Mouse (Mus musculus) CH12.LX (cell line): ENCODE measurements at regions not wholly inside any gene's neighbourhood (a gene's known extent, or its start where the extent isn't known, plus 50 kb on each side); places are given as distances from the start of the nearest gene placed in this dataset.

Experiments
- DNase-seq: peaks from one replicate; pipeline ENCODE4 v3.0.0-alpha.2; 2013; ENCODE audit errors: extremely low read depth
- H3K27ac ChIP-seq: 2 replicates; pipeline ENCODE4 v1.5.1; 2012; ENCODE audit warnings: low read depth, mild to moderate bottlenecking, control low read depth, moderate library complexity; ENCODE audit not compliant: insufficient read depth
- H3K27me3 ChIP-seq: replicated peaks from 2 replicates; pipeline ENCODE3; 2012; ENCODE audit warnings: inconsistent platforms
- H3K36me3 ChIP-seq, 2 experiments: replicated peaks in 1 of 2; 2 replicates each; pipeline versions ENCODE3 to v1.6.1; 2012; ENCODE audit warnings: inconsistent platforms in 1 of 2, low read length in 1 of 2, mild to moderate bottlenecking in 1 of 2, mixed read lengths in 1 of 2, moderate library complexity in 1 of 2; ENCODE audit not compliant: control insufficient read depth in 1 of 2, insufficient read depth in 1 of 2
- H3K4me1 ChIP-seq, 2 experiments: 2 replicates each; pipeline ENCODE4 v1.6.1; 2012; ENCODE audit warnings: inconsistent platforms in 1 of 2, moderate library complexity in 1 of 2; ENCODE audit not compliant: insufficient read depth in 2 of 2, control insufficient read depth in 1 of 2
- H3K4me2 ChIP-seq: 2 replicates; pipeline ENCODE4 v1.6.1; 2012; ENCODE audit warnings: low read depth, mild to moderate bottlenecking, control low read depth; ENCODE audit not compliant: poor library complexity, insufficient read depth, severe bottlenecking
- H3K4me3 ChIP-seq, 3 experiments: fragments of 150-350 bp in 1 of 3; sonication (generic) in 1 of 3; replicated peaks in 1 of 3; 2 replicates each; pipeline versions ENCODE3 to v1.5.1; 2011 to 2012; ENCODE audit warnings: low read depth in 2 of 3, low read length in 2 of 3, mild to moderate bottlenecking in 2 of 3, moderate library complexity in 2 of 3, control low read depth in 1 of 3, improper control_type of control experiment in 1 of 3, inconsistent platforms in 1 of 3, mixed read lengths in 1 of 3; ENCODE audit not compliant: poor library complexity in 1 of 3
- H3K79me2 ChIP-seq: replicated peaks from 2 replicates; pipeline ENCODE4 v1.6.1; 2012; ENCODE audit warnings: mild to moderate bottlenecking, moderate library complexity; ENCODE audit not compliant: control insufficient read depth, poor library complexity, insufficient read depth, severe bottlenecking; ENCODE audit errors: extremely low read depth
- H3K9ac ChIP-seq: 2 replicates; pipeline ENCODE4 v1.6.1; 2012; ENCODE audit warnings: low read depth, mild to moderate bottlenecking, control low read depth, moderate library complexity; ENCODE audit not compliant: insufficient read depth
- H3K9me3 ChIP-seq: replicated peaks from 2 replicates; pipeline ENCODE3; 2012; ENCODE audit warnings: low read length, inconsistent platforms, mixed read lengths
- CHD1 ChIP-seq: IDR thresholded peaks from 2 replicates; pipeline ENCODE4 v1.6.1; 2012; ENCODE audit warnings: low read depth, low read length, improper control_type of control experiment, inconsistent platforms
- CHD2 ChIP-seq: IDR thresholded peaks from 2 replicates; pipeline ENCODE4 v1.6.1; 2011; ENCODE audit warnings: low read length, improper control_type of control experiment
- ELF1 ChIP-seq: IDR thresholded peaks from 2 replicates; pipeline ENCODE4 v1.6.1; 2014; ENCODE audit warnings: low read depth, mild to moderate bottlenecking, inconsistent platforms, low read length, improper control_type of control experiment
- EP300 ChIP-seq: IDR thresholded peaks from 2 replicates; pipeline ENCODE4 v1.6.1; 2011; ENCODE audit warnings: low read length, improper control_type of control experiment
- HCFC1 ChIP-seq: IDR thresholded peaks from 2 replicates; pipeline ENCODE4 v1.6.1; 2012; ENCODE audit warnings: low read depth, mild to moderate bottlenecking, inconsistent platforms, low read length, improper control_type of control experiment
- IRF4 ChIP-seq: IDR thresholded peaks from 2 replicates; pipeline ENCODE4 v1.6.1; 2014; ENCODE audit warnings: low read depth, mild to moderate bottlenecking, inconsistent platforms, low read length, improper control_type of control experiment
- JUND ChIP-seq: conservative IDR thresholded peaks from 2 replicates; pipeline ENCODE4 v1.6.1; 2011; ENCODE audit warnings: low read depth, low read length, improper control_type of control experiment
- MYC ChIP-seq: IDR thresholded peaks from 2 replicates; pipeline ENCODE4 v1.6.1; 2011; ENCODE audit warnings: low read depth, mild to moderate bottlenecking, improper control_type of control experiment, low read length
- NELFE ChIP-seq: IDR thresholded peaks from 2 replicates; pipeline ENCODE4 v1.6.1; 2011; ENCODE audit warnings: low read depth, low read length, improper control_type of control experiment
- NRF1 ChIP-seq: IDR thresholded peaks from 2 replicates; pipeline ENCODE4 v1.6.1; 2014; ENCODE audit warnings: low read depth, mild to moderate bottlenecking, inconsistent platforms, low read length, improper control_type of control experiment, moderate library complexity
- POLR2A ChIP-seq: IDR thresholded peaks from 2 replicates; pipeline ENCODE4 v1.6.1; 2011; ENCODE audit warnings: low read depth, mild to moderate bottlenecking, improper control_type of control experiment, low read length
- POLR2AphosphoS2 ChIP-seq: IDR thresholded peaks from 2 replicates; pipeline ENCODE4 v1.6.1; 2011; ENCODE audit warnings: low read depth, low read length, improper control_type of control experiment
- RAD21 ChIP-seq: IDR thresholded peaks from 2 replicates; pipeline ENCODE4 v1.6.1; 2011; ENCODE audit warnings: low read depth, mild to moderate bottlenecking, low read length, improper control_type of control experiment, moderate library complexity
- RCOR1 ChIP-seq: conservative IDR thresholded peaks from 2 replicates; pipeline ENCODE4 v1.6.1; 2012; ENCODE audit warnings: low read depth, mild to moderate bottlenecking, inconsistent platforms, low read length, improper control_type of control experiment
- SMC3 ChIP-seq: IDR thresholded peaks from 2 replicates; pipeline ENCODE4 v1.6.1; 2011; ENCODE audit warnings: low read depth, low read length, improper control_type of control experiment
- TBP ChIP-seq: conservative IDR thresholded peaks from 2 replicates; pipeline ENCODE4 v1.6.1; 2011; ENCODE audit warnings: low read depth, low read length, improper control_type of control experiment
- USF2 ChIP-seq: conservative IDR thresholded peaks from 2 replicates; pipeline ENCODE4 v1.6.1; 2011; ENCODE audit warnings: low read depth, low read length, improper control_type of control experiment
- ZC3H11A ChIP-seq: IDR thresholded peaks from 2 replicates; pipeline ENCODE4 v1.6.1; 2012; ENCODE audit warnings: low read depth, mild to moderate bottlenecking, inconsistent platforms, low read length, improper control_type of control experiment
- ZMIZ1 ChIP-seq: IDR thresholded peaks from 2 replicates; pipeline ENCODE4 v1.6.1; 2012; ENCODE audit warnings: low read depth, mild to moderate bottlenecking, inconsistent platforms, low read length, improper control_type of control experiment
- dilution Hi-C: fragments of 300-500 bp; cut with MboI; formaldehyde crosslinking; loops from 2 replicates; pipeline ENCODE4 v1.14.3; 2020; ENCODE audit warnings: low sequenced_read_pairs; ENCODE audit not compliant: extremely low pct_unique_long_range_greater_than_20kb, extremely low pct_ligation_motif_present
- in situ Hi-C: fragments of 300-500 bp; cut with MboI; formaldehyde crosslinking; loops from 3 replicates; pipeline ENCODE4 v1.14.3; 2019; ENCODE audit warnings: low sequenced_read_pairs, low pct_ligation_motif_present, low pct_unique_long_range_greater_than_20kb, mixed read lengths

DNA sequence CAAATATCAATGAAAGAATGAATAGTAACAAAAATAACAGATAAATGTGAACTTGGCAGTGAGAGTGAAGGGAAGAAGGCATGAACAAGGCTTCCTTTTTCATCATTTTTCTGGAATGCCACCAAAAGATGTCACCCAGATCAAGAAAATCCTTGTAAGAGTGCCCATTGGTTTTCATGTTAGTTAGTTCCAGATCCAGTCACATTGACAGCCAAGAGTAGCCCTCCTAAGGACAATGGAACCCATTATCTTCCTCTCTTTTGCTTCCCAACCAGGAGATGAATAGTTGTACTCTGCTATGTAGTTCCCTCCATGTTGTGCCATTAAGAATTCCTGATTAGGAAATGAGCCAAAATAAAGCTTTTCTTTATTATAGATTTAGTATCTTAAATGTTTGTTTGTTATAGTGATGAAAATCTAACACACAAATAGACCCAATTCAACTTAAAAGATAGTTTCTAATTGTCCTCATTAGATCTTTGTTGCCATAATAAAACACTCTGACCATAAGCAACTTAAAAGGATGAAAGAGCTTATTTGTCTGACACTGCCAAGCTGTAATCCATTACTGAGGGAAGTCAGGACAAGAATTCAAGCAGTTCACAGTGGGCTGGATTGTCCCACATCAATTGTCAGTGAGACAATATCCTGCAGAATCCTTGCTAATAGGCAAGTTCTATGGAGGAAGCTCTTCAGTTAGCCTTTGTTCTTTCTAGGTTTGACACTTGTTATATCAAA, 80.7 kb upstream of the Map9 start:
- Histone ChIP-seq H3K9me3 (no peaks in the 10 kb centered on the region), H3K36me3 (no peaks in the 10 kb centered on the region), H3K27ac (no peak overlapping the region), H3K4me1 (peaks cover 0 to 4% of the 10 kb centered on the region in 2 experiments; a peak in 1 of 4 replicates), H3K9ac (no peak overlapping the region), H3K4me2 (no peak overlapping the region), H3K79me2 (no peaks in the 10 kb centered on the region), H3K4me3 (no peak overlapping the region), H3K27me3 (no peaks in the 10 kb centered on the region)
- TF ChIP-seq ZC3H11A: no peak
- no peak for TF ChIP-seq NRF1
- no peak for TF ChIP-seq ELF1
- no peak for TF ChIP-seq IRF4
- TF ChIP-seq ZMIZ1: no peak
- no peak for TF ChIP-seq JUND
- dilution Hi-C loops: no loop called here
- DNase-seq: no peak
- in situ Hi-C loops: no loop called here

GRCm38 (mm10) chr3:82275822-82276203, 82.0 kb upstream of the Map9 start:
- Histone ChIP-seq H3K27ac (no peak overlapping the region), H3K79me2 (no peaks in the 10 kb centered on the region), H3K27me3 (no peaks in the 10 kb centered on the region), H3K4me3 (no peak overlapping the region), H3K4me1 (peaks cover 0 to 7% of the 10 kb centered on the region in 2 experiments; a peak in 1 of 4 replicates), H3K36me3 (no peaks in the 10 kb centered on the region), H3K9me3 (no peaks in the 10 kb centered on the region), H3K4me2 (no peak overlapping the region), H3K9ac (no peak overlapping the region)
- TF ChIP-seq IRF4 (no peak), RAD21 (no peak), HCFC1 (no peak), USF2 (no peak), POLR2AphosphoS2 (no peak), MYC (no peak), EP300 (no peak), CHD1 (no peak), TBP (no peak), ELF1 (no peak), SMC3 (no peak), POLR2A (no peak), CHD2 (no peak), RCOR1 (no peak), NELFE (no peak)
- DNase-seq: no peak
- in situ Hi-C loops: no loop called here
- dilution Hi-C loops: no loop called here
